22 mouse cellular contexts compared by ENCODE assay signal in the genomic region with DNA sequence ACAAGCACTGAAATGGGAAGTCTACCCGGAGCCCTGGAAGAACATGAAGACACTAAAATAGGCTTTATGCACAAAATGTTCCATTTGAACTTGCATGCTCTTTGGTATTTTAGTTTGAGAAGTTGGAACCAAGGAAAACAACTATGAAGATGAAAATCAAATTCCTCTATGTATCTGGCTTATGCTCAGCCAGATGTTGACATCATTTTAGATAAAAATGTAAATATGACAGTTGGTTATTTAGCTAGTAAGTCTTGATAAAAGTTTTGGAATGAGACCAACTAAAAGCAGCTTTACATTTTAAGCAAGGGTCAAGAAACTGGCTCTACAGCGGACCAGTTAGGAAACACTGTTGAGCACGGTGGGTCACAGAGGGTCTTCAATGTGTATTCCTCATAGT. TPM values are rescaled to one million over a fixed set of nuclear protein-coding genes. Genes with fewer than 3 reads are reported as not detected.
DNase-seq lines count a peak whose midpoint lies in the region; ATAC-seq lines count a peak whose summit lies in the region.
"Had no signal": no experiment of that assay in that cellular context is flagged by ENCODE, and none has a peak within 500 bp of the region (broad histone marks: within the 10 kb centered on the region; RNA-seq: fewer than 3 reads in every experiment).

No protein-coding gene starts in this region.

- peak overlapping the region; percentile 90 for H3K27ac ChIP-seq in liver, embryonic 11.5 days (ENCODE audit: low read depth, low read length)
- H3K27ac ChIP-seq in brown adipose tissue, adult 24 weeks (replicated peaks; ENCODE audit: low read depth, low read length), result 0 out of 2 replicates have a peak overlapping the region, but pooled peaks have one; percentile 19
- peak overlapping the region; percentile 96 for H3K27ac ChIP-seq in liver, embryonic 16.5 days (ENCODE audit: low read length)
- H3K27ac ChIP-seq: embryonic facial prominence, embryonic 15.5 days; forebrain, embryonic 13.5 days had no signal

- H3K9ac ChIP-seq in liver, embryonic 11.5 days (ENCODE audit: low read depth, low read length), result no peak overlapping the region
- H3K9ac ChIP-seq in liver, embryonic 16.5 days (ENCODE audit: low read depth, low read length), result no peak overlapping the region; the same call in 1 of the 2 replicates
- H3K9ac ChIP-seq: embryonic facial prominence, embryonic 15.5 days; forebrain, embryonic 13.5 days had no signal

- peak overlapping the region; percentile 91 for H3K4me3 ChIP-seq in erythroblast, embryonic 14.5 days (replicated peaks)
- H3K4me3 ChIP-seq in liver, embryonic 11.5 days (ENCODE audit: low read depth, low read length), result no peak overlapping the region
- H3K4me3 ChIP-seq in brown adipose tissue, adult 24 weeks (ENCODE audit: insufficient read depth, low read depth, low read length), result no peak overlapping the region
- H3K4me3 ChIP-seq in liver, embryonic 16.5 days (ENCODE audit: low read depth, low read length), result no peak overlapping the region
- H3K4me3 ChIP-seq: embryonic facial prominence, embryonic 15.5 days; forebrain, embryonic 13.5 days; heart, embryonic 10.5 days had no signal

- WGBS in liver, embryonic 11.5 days, result 80% methylated on average over 3 of the region's 3 CpGs
- 69% methylated on average over 3 of the region's 3 CpGs for WGBS in liver, embryonic 16.5 days (ENCODE audit: insufficient replicate concordance)

- H3K4me2 ChIP-seq in liver, embryonic 11.5 days, result peak overlapping the region; percentile 91; the same call in 1 of the 2 replicates
- peak overlapping the region; percentile 67 for H3K4me2 ChIP-seq in liver, embryonic 16.5 days (ENCODE audit: low read depth, low read length)
- H3K4me2 ChIP-seq: embryonic facial prominence, embryonic 15.5 days; forebrain, embryonic 13.5 days had no signal

- no peak for ATAC-seq in erythroblast, adult 5-6 weeks (replicated peaks; ENCODE audit: low FRiP score, poor library complexity, severe bottlenecking)
- ATAC-seq in liver, embryonic 11.5 days (replicated peaks; ENCODE audit: low FRiP score), result no peak
- no peak for ATAC-seq in liver, embryonic 16.5 days (ENCODE audit: low read depth)
- ATAC-seq: CD4-positive, CD25-positive, alpha-beta regulatory T cell, adult 4 months; forebrain, embryonic 13.5 days; inflammation-experienced regulatory T-cells, adult 6 months; midbrain, embryonic 16.5 days had no signal

- DNase-seq in liver, embryonic 11.5 days (ENCODE audit: low spot score), result no peak
- no peak for DNase-seq in liver
- DNase-seq in cerebellum, postnatal 4 days (ENCODE audit: low spot score in 2 of 2), result no peak
- DNase-seq in gastrocnemius, postnatal 25 days, result no peak
- DNase-seq: cerebellum, postnatal 10 days; embryo, embryonic 11 days; gastrocnemius, postnatal 14 days; heart, postnatal 4 days; kidney, postnatal 25 days; retina, postnatal 1 day; thymus, adult 18-20 months had no signal

- H3K27me3 ChIP-seq in erythroblast, embryonic 14.5 days (ENCODE audit: control insufficient read depth), result no peaks in the 10 kb centered on the region
- no peaks in the 10 kb centered on the region for H3K27me3 ChIP-seq in liver, embryonic 11.5 days (replicated peaks; ENCODE audit: control insufficient read depth, insufficient read depth, low read length)
- no peaks in the 10 kb centered on the region for H3K27me3 ChIP-seq in liver, embryonic 16.5 days (ENCODE audit: control insufficient read depth, insufficient read depth, low read depth, low read length)
- H3K27me3 ChIP-seq: embryonic facial prominence, embryonic 15.5 days; forebrain, embryonic 13.5 days had no signal

- H3K36me3 ChIP-seq in erythroblast, embryonic 14.5 days (ENCODE audit: control insufficient read depth), result peaks cover 89% of the 10 kb centered on the region
- peaks cover 4% of the 10 kb centered on the region; the same call in 1 of the 2 replicates for H3K36me3 ChIP-seq in liver, embryonic 11.5 days (ENCODE audit: control insufficient read depth, insufficient read depth, low read length)
- H3K36me3 ChIP-seq in liver, embryonic 16.5 days (ENCODE audit: control insufficient read depth, insufficient read depth), result peaks cover 3% of the 10 kb centered on the region; the same call in 1 of the 2 replicates
- H3K36me3 ChIP-seq: embryonic facial prominence, embryonic 15.5 days had no signal

- H3K9me3 ChIP-seq in erythroblast, embryonic 14.5 days (ENCODE audit: control insufficient read depth, low read length), result peaks cover 2% of the 10 kb centered on the region; the same call in 1 of the 2 replicates
- H3K9me3 ChIP-seq in liver, embryonic 11.5 days (ENCODE audit: control insufficient read depth, low read length), result no peaks in the 10 kb centered on the region
- H3K9me3 ChIP-seq in liver, embryonic 16.5 days (replicated peaks; ENCODE audit: control insufficient read depth, low read length), result no peaks in the 10 kb centered on the region
- H3K9me3 ChIP-seq: embryonic facial prominence, embryonic 15.5 days; forebrain, embryonic 13.5 days; G1E; heart, embryonic 10.5 days had no signal

- H3K4me1 ChIP-seq in erythroblast, embryonic 14.5 days (ENCODE audit: control insufficient read depth), result peaks cover 93% of the 10 kb centered on the region
- peaks cover 70% of the 10 kb centered on the region for H3K4me1 ChIP-seq in liver, embryonic 11.5 days (replicated peaks; ENCODE audit: control insufficient read depth, insufficient read depth, low read length)
- H3K4me1 ChIP-seq in brown adipose tissue, adult 24 weeks (ENCODE audit: control insufficient read depth, insufficient read depth, insufficient read length, low read length), result peaks cover 20% of the 10 kb centered on the region; the same call in 1 of the 2 replicates
- H3K4me1 ChIP-seq in liver, embryonic 16.5 days (ENCODE audit: control insufficient read depth, low read depth, low read length), result peaks cover 74% of the 10 kb centered on the region

RNA-seq across cellular contexts. Expression of gene Rab8b, which starts 4.9 kb away (rescaled TPM):
- polyA plus RNA-seq in erythroblast, embryonic 14.5 days (2012), result 0.37 and 0.53 TPM in 2 replicates
- total RNA-seq in erythroblast, adult 5-6 weeks (2015; ENCODE audit: low replicate concordance), result 41.3 and 62.1 TPM in 2 replicates
- total RNA-seq in erythroblast, adult 5-6 weeks (2017; ENCODE audit: low replicate concordance), result 99.4 and 106 TPM in 2 replicates
- polyA plus RNA-seq in liver, embryonic 11.5 days (2014; fragmentation: Nextera tagmentation; extraction: Ambion mirVana), result 43.1 and 44.3 TPM in 2 replicates
- polyA plus RNA-seq in brown adipose tissue, adult 24 weeks (2012; ENCODE audit: insufficient read depth, insufficient read length, missing spikeins), result 8.2 and 8.9 TPM in 2 replicates
- 30.4 and 30.6 TPM in 2 replicates for polyA plus RNA-seq in liver, embryonic 16.5 days (2015; fragmentation: Nextera tagmentation; extraction: Ambion mirVana)
- 1 to 10 TPM; 5.0 to 6.1 TPM for total RNA-seq in gastrocnemius, postnatal 25 days (2021)

RNA-seq across cellular contexts. Expression of gene Rps27l, which starts 31.3 kb away (rescaled TPM):
- polyA plus RNA-seq in erythroblast, embryonic 14.5 days (2012), result 10.2 and 12.0 TPM in 2 replicates
- total RNA-seq in erythroblast, adult 5-6 weeks (2015; ENCODE audit: low replicate concordance), result 102 and 125 TPM in 2 replicates
- 23.7 and 43.2 TPM in 2 replicates for total RNA-seq in erythroblast, adult 5-6 weeks (2017; ENCODE audit: low replicate concordance)
- polyA plus RNA-seq in liver, embryonic 11.5 days (2014; fragmentation: Nextera tagmentation; extraction: Ambion mirVana), result 1,011 and 1,028 TPM in 2 replicates
- 582 and 811 TPM in 2 replicates for polyA plus RNA-seq in brown adipose tissue, adult 24 weeks (2012; ENCODE audit: insufficient read depth, insufficient read length, missing spikeins)
- 406 and 455 TPM in 2 replicates for polyA plus RNA-seq in liver, embryonic 16.5 days (2015; fragmentation: Nextera tagmentation; extraction: Ambion mirVana)
- 100 to 1,000 TPM; 198 to 200 TPM for total RNA-seq in gastrocnemius, postnatal 25 days (2021)

Comparison
In these comparisons a context has a peak if more than half of its experiments do, and no peak if none do; other contexts are left out.
1. H3K27ac ChIP-seq: peak in every context shown above with its lines; median percentile 96 in liver, embryonic 16.5 days; 90 in liver, embryonic 11.5 days; 19 in brown adipose tissue, adult 24 weeks.
2. RNA of gene Rps27l, which starts 31.3 kb away (polyA plus RNA-seq): 1,011 to 1,028 TPM in liver, embryonic 11.5 days, 582 to 811 TPM in brown adipose tissue, adult 24 weeks and 406 to 455 TPM in liver, embryonic 16.5 days; 10.2 to 12.0 TPM in erythroblast, embryonic 14.5 days; every median in the first group is over 10 times any median in the second.